In genomic region chr10:24534901-24535300, GRCm38 (mm10) we compare ENCODE assay signal across 8 mouse cellular contexts.
DNase-seq lines count a peak whose midpoint lies in the region.

No protein-coding gene starts in this region.

- intact Hi-C loops in heart, postnatal 25 days (cut with DNase I) = no loop called here

- DNase-seq in adrenal gland, adult 2 months = peak; percentile 7
- DNase-seq in adrenal gland, postnatal 25 days = no peak
- DNase-seq in kidney, adult 8-10 months = peak; percentile 68 to 75
- DNase-seq in kidney, postnatal 4 days = no peak
- peak; percentile 6 for DNase-seq in heart, postnatal 25 days (ENCODE audit: low spot score)
- DNase-seq in lung, postnatal 10 days = peak; percentile 46
- no peak for DNase-seq in spleen, adult 18-20 months
- DNase-seq in cerebellum, adult 18-20 months = no peak

Comparison
In these comparisons a context has a peak if more than half of its experiments do, and no peak if none do; other contexts are left out.
1. DNase-seq: peak in adrenal gland, adult 2 months (single experiment), kidney, adult 8-10 months (2 of 2), heart, postnatal 25 days (single experiment) and lung, postnatal 10 days (single experiment); none in adrenal gland, postnatal 25 days (single experiment), kidney, postnatal 4 days (0 of 2), spleen, adult 18-20 months (0 of 2) and cerebellum, adult 18-20 months (0 of 2).